Mouse (Mus musculus): ENCODE data around the gene Gm17387. TPM values are rescaled to one million over a fixed set of nuclear protein-coding genes. Genes with fewer than 3 reads are reported as not detected.
A peak's percentile ranks its signal among the peaks of the same experiment; 100 is the strongest.

Gene Gm17387
- total RNA-seq, 2 experiments from 2014 or later = not detected

GRCm38 (mm10) chr7:141072017-141072745, 43.2 kb downstream of the Gm17387 start:
- peak in 1 of 2 experiments; percentile 76 for DNase-seq (ENCODE audit: low spot score in 2 of 2)

GRCm38 (mm10) chr7:141073782-141074181, 44.9 kb downstream of the Gm17387 start:
- DNase-seq (ENCODE audit: low spot score in 2 of 2) = peak in 1 of 2 experiments; percentile 60

GRCm38 (mm10) chr7:141077841-141078240, 48.9 kb downstream of the Gm17387 start, which contains the start of gene Pkp3:
Pkp3 (plus strand) TSS chr7:141078218.
- no peak for DNase-seq (ENCODE audit: low spot score in 2 of 2)

GRCm38 (mm10) chr7:141078876-141079275, 49.9 kb downstream of the Gm17387 start:
- no peak for DNase-seq (ENCODE audit: low spot score in 2 of 2)

Other genes with a start within 250 kb of the Gm17387 start
- gene Syce1, start 241.3 kb upstream of the Gm17387 start, total RNA-seq (2021) = not detected
- 10 to 100 TPM; 12.8 to 14.9 TPM for gene Zfp941, start 207.0 kb upstream of the Gm17387 start, total RNA-seq (2021)
- gene Urah, start 194.1 kb upstream of the Gm17387 start, total RNA-seq (2021) = 1 to 10 TPM in 1 of 2 experiments, under 1 TPM in 1; 0.99 to 2.3 TPM
- gene Scgb1c1, start 183.6 kb upstream of the Gm17387 start, total RNA-seq (2021) = not detected
- not detected for gene Odf3, start 181.3 kb upstream of the Gm17387 start, total RNA-seq (2021)
- 1 to 10 TPM in 1 of 2 experiments, under 1 TPM in 1; 0.37 to 1.2 TPM for gene Gm45785, start 172.8 kb upstream of the Gm17387 start, total RNA-seq (2021)
- gene Ric8a, start 172.2 kb upstream of the Gm17387 start, total RNA-seq (2021) = 10 to 100 TPM; 68.9 to 73.1 TPM
- gene Bet1l, start 171.6 kb upstream of the Gm17387 start, total RNA-seq (2021) = 10 to 100 TPM; 24.7 to 26.2 TPM
- gene Psmd13, start 147.2 kb upstream of the Gm17387 start, total RNA-seq (2021) = 100 to 1,000 TPM; 104 to 112 TPM
- gene Sirt3, start 146.8 kb upstream of the Gm17387 start, total RNA-seq (2021) = 10 to 100 TPM; 75.3 to 75.8 TPM
- gene Cox8b, start 128.7 kb upstream of the Gm17387 start, total RNA-seq (2021) = 1 to 10 TPM; 1.2 to 3.7 TPM
- under 1 TPM; 0.48 to 0.50 TPM for gene Nlrp6, start 108.2 kb upstream of the Gm17387 start, total RNA-seq (2021)
- gene Pgghg, start 87.7 kb upstream of the Gm17387 start, total RNA-seq (2021) = 1 to 10 TPM; 4.0 to 4.6 TPM
- not detected for gene Ifitm5, start 78.8 kb upstream of the Gm17387 start, total RNA-seq (2021)
- gene Gm45717, start 73.2 kb upstream of the Gm17387 start, total RNA-seq (2021) = not detected
- 10 to 100 TPM; 11.0 to 12.9 TPM for gene Ifitm2, start 73.1 kb upstream of the Gm17387 start, total RNA-seq (2021)
- gene Ifitm1, start 61.9 kb upstream of the Gm17387 start, total RNA-seq (2021) = 1 to 10 TPM; 1.1 to 1.7 TPM
- gene Ifitm3, start 18.4 kb upstream of the Gm17387 start, total RNA-seq (2021) = 10 to 100 TPM in 1 of 2 experiments, 1 to 10 TPM in 1; 8.0 to 11.4 TPM
- not detected for gene Ifitm6, start 11.2 kb upstream of the Gm17387 start, total RNA-seq (2021)
- 10 to 100 TPM; 84.2 to 86.8 TPM for gene B4galnt4, start 32.0 kb downstream of the Gm17387 start, total RNA-seq (2021)
- gene Pkp3, start 49.1 kb downstream of the Gm17387 start, total RNA-seq (2021) = not detected
- 1 to 10 TPM; 1.9 to 2.1 TPM for gene Sigirr, start 71.4 kb downstream of the Gm17387 start, total RNA-seq (2021)
- not detected for gene Ano9, start 88.7 kb downstream of the Gm17387 start, total RNA-seq (2021)
- gene Ptdss2, start 93.3 kb downstream of the Gm17387 start, total RNA-seq (2021) = 10 to 100 TPM; 47.4 to 50.6 TPM
- gene Rnh1, start 143.7 kb downstream of the Gm17387 start, total RNA-seq (2021) = 10 to 100 TPM; 35.5 to 45.9 TPM
- gene Hras, start 164.9 kb downstream of the Gm17387 start, total RNA-seq (2021) = 100 to 1,000 TPM; 201 TPM
- gene Lrrc56, start 165.0 kb downstream of the Gm17387 start, total RNA-seq (2021) = 1 to 10 TPM; 4.3 to 4.5 TPM
- gene Lmntd2, start 184.9 kb downstream of the Gm17387 start, total RNA-seq (2021) = not detected
- 1 to 10 TPM in 1 of 2 experiments, under 1 TPM in 1; 0.71 to 1.5 TPM for gene Rassf7, start 186.7 kb downstream of the Gm17387 start, total RNA-seq (2021)
- 10 to 100 TPM; 76.9 to 78.8 TPM for gene Phrf1, start 199.7 kb downstream of the Gm17387 start, total RNA-seq (2021)
- gene Irf7, start 237.3 kb downstream of the Gm17387 start, total RNA-seq (2021) = 1 to 10 TPM in 1 of 2 experiments, under 1 TPM in 1; 0.46 to 1.2 TPM
- gene Cdhr5, start 247.7 kb downstream of the Gm17387 start, total RNA-seq (2021) = not detected

All from layer of hippocampus, adult 18-20 months (tissue).